Mouse (Mus musculus) bone marrow, adult 2 months (tissue): ENCODE data around the gene Galnt5.

ENCODE experiments used
- CTCF ChIP-seq: fragments of 200-500 bp; IDR thresholded peaks from 2 replicates; pipeline ENCODE4 v1.5.1; 2011; ENCODE audit warnings: low read length, control low read depth; ENCODE audit not compliant: control insufficient read depth, insufficient read depth
- POLR2A ChIP-seq: fragments of 200-500 bp; IDR thresholded peaks from 2 replicates; pipeline ENCODE4 v1.6.1; 2011; ENCODE audit warnings: low read depth, mild to moderate bottlenecking, control low read depth, low read length, borderline replicate concordance; ENCODE audit not compliant: control insufficient read depth

GRCm38 (mm10) chr2:58031431-58031830, 33.7 kb downstream of the Galnt5 start:
- TF ChIP-seq CTCF: no peak
- TF ChIP-seq POLR2A: no peak
